8 mouse cellular contexts compared by ENCODE assay signal in the genomic region with DNA sequence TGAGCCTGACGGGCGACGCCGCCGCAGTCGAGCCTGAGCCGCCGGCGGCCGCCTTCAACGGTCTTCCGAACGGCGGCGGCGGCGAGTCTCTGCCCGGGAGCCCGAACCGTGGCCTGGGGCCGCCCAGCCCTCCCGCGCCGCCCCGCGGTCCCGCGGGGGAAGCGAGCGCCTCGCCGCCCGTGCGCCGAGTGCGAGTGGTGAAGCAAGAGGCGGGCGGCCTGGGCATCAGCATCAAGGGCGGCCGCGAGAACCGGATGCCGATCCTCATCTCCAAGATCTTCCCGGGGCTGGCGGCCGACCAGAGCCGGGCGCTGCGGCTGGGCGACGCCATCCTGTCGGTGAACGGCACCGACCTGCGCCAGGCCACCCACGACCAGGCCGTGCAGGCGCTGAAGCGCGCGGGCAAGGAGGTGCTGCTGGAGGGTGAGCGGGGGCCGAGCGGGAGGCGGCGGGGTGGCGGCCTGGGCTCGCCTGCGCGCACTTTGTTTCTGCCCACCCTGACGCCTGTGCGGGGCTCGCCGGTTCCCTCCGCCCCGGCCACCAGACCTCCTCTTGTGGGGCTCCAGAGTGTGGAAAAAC. TPM values are rescaled to one million over a fixed set of nuclear protein-coding genes. Genes with fewer than 3 reads are reported as not detected.
DNase-seq lines count a peak whose midpoint lies in the region; ATAC-seq and TF ChIP-seq lines count a peak whose summit lies in the region.

No protein-coding gene starts in this region.

- under 1% methylated on average over 73 of the region's 76 CpGs for WGBS in embryonic facial prominence, embryonic 13.5 days
- under 1% methylated on average over 57 of the region's 76 CpGs for WGBS in heart, postnatal 0 days
- under 1% methylated on average over 72 of the region's 76 CpGs for WGBS in lung, embryonic 15.5 days
- under 1% methylated on average over 76 of the region's 76 CpGs for WGBS in olfactory bulb, adult 2 months

- no peak for TF ChIP-seq CTCF in heart, postnatal 0 days (IDR thresholded peaks at IDR 0.05; ENCODE audit: low read depth)
- no peak for TF ChIP-seq CTCF in olfactory bulb, adult 2 months (IDR thresholded peaks at IDR 0.05; ENCODE audit: insufficient read depth, low read depth, low read length)

- peak overlapping the region; percentile 94 for H3K9ac ChIP-seq in embryonic facial prominence, embryonic 13.5 days
- peak overlapping the region; percentile 97 for H3K9ac ChIP-seq in heart, postnatal 0 days (replicated peaks; ENCODE audit: low read depth, low read length)
- peak overlapping the region; percentile 91 for H3K9ac ChIP-seq in lung, embryonic 15.5 days

- peak overlapping the region; percentile 88 for H3K27ac ChIP-seq in embryonic facial prominence, embryonic 13.5 days
- peak overlapping the region; percentile 94 for H3K27ac ChIP-seq in heart, postnatal 0 days (ENCODE audit: low read depth)
- peak overlapping the region; percentile 94 for H3K27ac ChIP-seq in lung, embryonic 15.5 days
- H3K27ac ChIP-seq in olfactory bulb, adult 2 months (ENCODE audit: insufficient read depth, low read depth, low read length), result no peak overlapping the region

- peak overlapping the region; percentile 89 for H3K4me3 ChIP-seq in embryonic facial prominence, embryonic 13.5 days
- peak overlapping the region; percentile 99 for H3K4me3 ChIP-seq in heart, postnatal 0 days (ENCODE audit: low read depth, low read length)
- H3K4me3 ChIP-seq in lung, embryonic 15.5 days, result peak overlapping the region; percentile 88
- peak overlapping the region; percentile 57 for H3K4me3 ChIP-seq in olfactory bulb, adult 2 months (ENCODE audit: insufficient read depth, low read depth, low read length)

- TF ChIP-seq POLR2A in olfactory bulb, adult 2 months (IDR thresholded peaks at IDR 0.05; ENCODE audit: insufficient read depth, low read depth, low read length), result no peak

- no peak for TF ChIP-seq EP300 in heart, postnatal 0 days (IDR thresholded peaks at IDR 0.05; ENCODE audit: low read depth)

- H3K27me3 ChIP-seq in embryonic facial prominence, embryonic 13.5 days, result peaks cover 4% of the 10 kb centered on the region; the same call in 1 of the 2 replicates
- H3K27me3 ChIP-seq in heart, postnatal 0 days (ENCODE audit: control insufficient read depth, insufficient read depth, low read length), result no peaks in the 10 kb centered on the region
- H3K27me3 ChIP-seq in lung, embryonic 15.5 days, result no peaks in the 10 kb centered on the region

- no peaks in the 10 kb centered on the region for H3K36me3 ChIP-seq in embryonic facial prominence, embryonic 13.5 days
- H3K36me3 ChIP-seq in heart, postnatal 0 days (replicated peaks; ENCODE audit: control insufficient read depth, insufficient read depth, low read length), result no peaks in the 10 kb centered on the region
- H3K36me3 ChIP-seq in lung, embryonic 15.5 days, result no peaks in the 10 kb centered on the region

- H3K4me1 ChIP-seq in embryonic facial prominence, embryonic 13.5 days, result peaks cover 41% of the 10 kb centered on the region
- peaks cover 26% of the 10 kb centered on the region for H3K4me1 ChIP-seq in heart, postnatal 0 days (ENCODE audit: control insufficient read depth, insufficient read depth)
- H3K4me1 ChIP-seq in lung, embryonic 15.5 days, result peaks cover 31% of the 10 kb centered on the region
- peaks cover 6% of the 10 kb centered on the region for H3K4me1 ChIP-seq in olfactory bulb, adult 2 months (ENCODE audit: control insufficient read depth, insufficient read depth, low read length)

- H3K9me3 ChIP-seq in embryonic facial prominence, embryonic 13.5 days, result no peaks in the 10 kb centered on the region
- no peaks in the 10 kb centered on the region for H3K9me3 ChIP-seq in heart, postnatal 0 days (replicated peaks; ENCODE audit: control insufficient read depth, low read length)
- H3K9me3 ChIP-seq in lung, embryonic 15.5 days, result no peaks in the 10 kb centered on the region

- peak overlapping the region; percentile 87 for H3K4me2 ChIP-seq in embryonic facial prominence, embryonic 13.5 days
- peak overlapping the region; percentile 97 for H3K4me2 ChIP-seq in heart, postnatal 0 days (ENCODE audit: low read depth, low read length)
- H3K4me2 ChIP-seq in lung, embryonic 15.5 days, result peak overlapping the region; percentile 69

- DNase-seq in CD4-positive helper T cell, adult 2 months (ENCODE audit: low read depth, low spot score), result peak; percentile 64
- peak; percentile 74 for DNase-seq in adrenal gland, postnatal 10 days
- DNase-seq in heart, postnatal 0 days (ENCODE audit: low spot score), result no peak
- DNase-seq in kidney, postnatal 25 days, result peak; percentile 71 to 80
- DNase-seq in thymus, postnatal 10 days (ENCODE audit: low spot score in 2 of 2), result peak; percentile 17 to 22

- peak; percentile 58 for ATAC-seq in embryonic facial prominence, embryonic 13.5 days (ENCODE audit: insufficient number of reproducible peaks, insufficient read depth, low FRiP score, low TSS enrichment, low read depth)
- ATAC-seq in heart, postnatal 0 days (ENCODE audit: insufficient read depth, low read depth), result peak; percentile 62
- ATAC-seq in lung, embryonic 15.5 days (ENCODE audit: borderline replicate concordance, extremely low read depth, low FRiP score, low TSS enrichment), result peak; percentile 68

RNA-seq across cellular contexts. Expression of a gene that starts 0.4 kb away (rescaled TPM):
- total RNA-seq in adrenal gland, postnatal 10 days (2021), result 10 to 100 TPM; 23.5 to 30.0 TPM
- polyA plus RNA-seq in embryonic facial prominence, embryonic 13.5 days (2015; fragmentation: Nextera tagmentation; extraction: Ambion mirVana), result 17.6 and 20.1 TPM in 2 replicates
- total RNA-seq in heart, postnatal 0 days (2014; rRNA removed; ENCODE audit: low replicate concordance), result 19.2 and 21.2 TPM in 2 replicates
- 8.5 and 9.5 TPM in 2 replicates for polyA plus RNA-seq in heart, postnatal 0 days (2015; fragmentation: Nextera tagmentation; extraction: Ambion mirVana)
- polyA plus RNA-seq in lung, embryonic 15.5 days (2015; fragmentation: Nextera tagmentation; extraction: Ambion mirVana), result 17.2 and 17.8 TPM in 2 replicates
- polyA plus RNA-seq in olfactory bulb, adult 2 months (2012; ENCODE audit: insufficient read depth, insufficient read length, low replicate concordance, missing spikeins), result not detected in 2 replicates

RNA-seq across cellular contexts. Expression of a gene that starts 42.6 kb away (rescaled TPM):
- 10 to 100 TPM; 36.2 to 40.8 TPM for total RNA-seq in adrenal gland, postnatal 10 days (2021)
- polyA plus RNA-seq in embryonic facial prominence, embryonic 13.5 days (2015; fragmentation: Nextera tagmentation; extraction: Ambion mirVana), result 74.4 and 76.9 TPM in 2 replicates
- total RNA-seq in heart, postnatal 0 days (2014; rRNA removed; ENCODE audit: low replicate concordance), result 18.9 and 30.6 TPM in 2 replicates
- polyA plus RNA-seq in heart, postnatal 0 days (2015; fragmentation: Nextera tagmentation; extraction: Ambion mirVana), result 26.0 and 29.1 TPM in 2 replicates
- 66.5 and 68.6 TPM in 2 replicates for polyA plus RNA-seq in lung, embryonic 15.5 days (2015; fragmentation: Nextera tagmentation; extraction: Ambion mirVana)
- polyA plus RNA-seq in olfactory bulb, adult 2 months (2012; ENCODE audit: insufficient read depth, insufficient read length, low replicate concordance, missing spikeins), result not detected in 2 replicates

Comparison
In these comparisons a context has a peak if more than half of its experiments do, and no peak if none do; other contexts are left out.
1. RNA of a gene that starts 42.6 kb away (polyA plus RNA-seq): 74.4 to 76.9 TPM in embryonic facial prominence, embryonic 13.5 days, 66.5 to 68.6 TPM in lung, embryonic 15.5 days and 26.0 to 29.1 TPM in heart, postnatal 0 days; not detected in olfactory bulb, adult 2 months; every median in the first group is over 10 times any median in the second.
2. Peak in every context shown above with its lines, with median percentiles within 50 percentile points of each other: ATAC-seq, H3K4me2 ChIP-seq, H3K4me3 ChIP-seq and H3K9ac ChIP-seq.